Mouse (Mus musculus) G1E-ER4 (cell line): ENCODE data around the gene Egf. TPM values are rescaled to one million over a fixed set of nuclear protein-coding genes. Genes with fewer than 3 reads are reported as not detected.

Source experiments
- GATA1 ChIP-seq: IDR thresholded peaks from one replicate; pipeline ENCODE4 v1.8.0; 2012; ENCODE audit warnings: low read length, inconsistent platforms
- polyA plus RNA-seq: library from polyadenylated mRNA; stranded (reverse); fragments of >175 nt; gene quantifications from 2 replicates; pipeline ENCODE4 v1.2.3, GENCODE M21; 2012

The Egf gene
- polyA plus RNA-seq, 1 experiment, result 1.5 TPM

DNA sequence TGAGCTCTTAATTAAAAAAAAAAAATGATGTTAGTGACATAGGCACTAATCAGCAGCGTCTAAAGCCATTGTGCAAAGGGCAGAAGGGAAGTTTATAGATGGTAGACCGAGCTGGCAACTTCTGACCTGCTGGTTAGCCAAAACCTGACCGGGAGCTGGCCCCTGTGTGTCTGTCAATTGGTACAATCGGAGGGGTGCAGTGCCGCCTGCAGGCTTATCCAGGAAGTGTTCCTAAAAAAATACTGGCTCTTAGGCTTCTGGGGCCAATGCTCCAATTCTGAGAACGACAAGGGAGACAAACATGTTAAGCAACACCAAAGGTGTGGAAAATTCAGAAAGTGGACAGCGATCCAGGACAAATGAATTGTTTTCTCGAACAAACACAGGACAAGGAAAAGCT, 24.7 kb downstream of the Egf start:
- no peak for TF ChIP-seq GATA1

DNA sequence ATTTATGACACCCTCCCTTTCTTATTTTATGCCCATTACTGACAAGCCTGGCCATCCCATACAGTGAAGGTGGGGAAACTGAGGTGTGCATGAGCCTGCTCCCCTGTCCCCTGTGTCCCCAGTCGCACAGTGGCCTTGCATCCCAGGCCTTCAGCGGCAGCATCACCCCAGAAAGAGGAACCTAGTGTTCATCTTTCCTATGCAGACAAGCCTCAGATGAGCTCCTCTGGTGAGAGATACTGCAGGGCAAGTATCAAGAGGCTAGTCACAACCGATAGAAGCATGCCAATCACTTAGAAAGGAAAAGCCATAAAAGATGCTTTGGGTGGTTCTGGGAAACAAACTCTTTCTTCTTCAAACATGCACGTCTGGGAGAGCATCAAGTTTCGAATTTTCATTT, 25.2 kb downstream of the Egf start:
- TF ChIP-seq GATA1, result no peak

DNA sequence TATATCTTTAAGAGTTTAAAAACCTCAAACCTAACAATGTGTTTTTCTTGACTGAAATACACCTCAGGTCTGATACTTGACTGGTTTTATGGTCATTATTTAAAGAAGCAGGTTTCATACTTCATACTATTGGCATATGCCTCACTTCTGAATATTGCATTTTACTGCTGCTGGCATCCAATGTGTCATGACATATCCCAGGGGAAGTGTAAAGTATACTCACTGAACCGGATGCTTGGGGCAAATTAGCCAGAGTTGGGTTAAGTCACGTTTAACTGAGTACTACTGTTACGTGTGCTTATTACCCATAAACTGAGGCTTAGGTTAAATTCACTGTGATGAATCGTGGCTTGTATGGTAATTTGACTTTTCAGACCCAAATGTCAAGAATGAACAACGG, 29.5 kb downstream of the Egf start:
- TF ChIP-seq GATA1, result no peak

GRCm38 (mm10) chr3:129724961-129725501, 30.1 kb downstream of the Egf start:
- no peak for TF ChIP-seq GATA1

GRCm38 (mm10) chr3:129724505-129724904, 30.6 kb downstream of the Egf start:
- no peak for TF ChIP-seq GATA1

DNA sequence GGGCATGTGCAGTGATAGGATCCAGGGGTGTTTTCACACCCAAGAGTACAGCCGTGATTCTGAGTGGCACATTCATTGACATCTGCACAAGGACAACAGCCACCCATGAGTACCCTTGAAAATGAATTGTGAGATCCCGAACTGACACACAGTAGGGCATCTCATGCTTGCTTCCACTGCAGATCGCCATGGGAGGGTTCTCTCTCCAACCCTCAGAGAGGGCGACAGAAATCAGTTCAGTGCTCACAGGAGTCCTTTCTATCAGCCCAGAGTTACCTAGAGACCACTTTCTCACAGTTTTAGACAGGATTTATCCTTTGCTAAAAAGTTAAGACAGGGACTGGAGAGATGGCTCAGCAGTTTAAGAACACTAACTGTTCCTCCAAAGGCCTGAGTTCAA, 31.8 kb downstream of the Egf start:
- no peak for TF ChIP-seq GATA1

DNA sequence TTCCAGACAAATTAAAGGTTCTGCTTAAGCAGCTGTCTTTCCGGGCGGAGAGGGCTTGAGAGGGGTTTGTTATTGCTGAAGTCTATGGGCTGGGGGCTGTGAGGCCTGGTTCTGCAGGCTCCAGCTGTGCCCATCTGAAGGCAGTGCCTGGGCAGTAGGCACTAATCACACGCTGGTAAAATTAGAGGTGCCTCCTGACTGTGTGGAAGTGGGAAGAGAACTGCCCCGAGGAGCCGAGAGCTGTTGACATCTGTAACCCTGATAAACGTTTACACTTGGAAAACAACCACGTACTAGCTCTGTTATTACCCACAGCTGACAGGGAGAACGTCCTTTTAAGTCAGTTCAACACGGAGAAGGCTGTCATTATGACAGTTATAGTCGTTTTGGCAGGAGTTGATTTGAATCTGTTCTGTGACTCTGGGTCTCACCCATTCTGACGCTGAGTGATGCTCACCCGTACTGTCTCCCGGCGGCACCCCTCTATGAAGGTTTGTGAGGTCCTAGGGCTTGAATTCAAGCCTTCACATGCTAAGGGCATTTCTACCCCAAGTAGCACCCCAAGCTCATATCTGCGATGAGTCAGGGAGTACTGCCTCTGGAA, 40.5 kb downstream of the Egf start:
- no peak for TF ChIP-seq GATA1

GRCm38 (mm10) chr3:129708157-129708556, 47.0 kb downstream of the Egf start:
- no peak for TF ChIP-seq GATA1

DNA sequence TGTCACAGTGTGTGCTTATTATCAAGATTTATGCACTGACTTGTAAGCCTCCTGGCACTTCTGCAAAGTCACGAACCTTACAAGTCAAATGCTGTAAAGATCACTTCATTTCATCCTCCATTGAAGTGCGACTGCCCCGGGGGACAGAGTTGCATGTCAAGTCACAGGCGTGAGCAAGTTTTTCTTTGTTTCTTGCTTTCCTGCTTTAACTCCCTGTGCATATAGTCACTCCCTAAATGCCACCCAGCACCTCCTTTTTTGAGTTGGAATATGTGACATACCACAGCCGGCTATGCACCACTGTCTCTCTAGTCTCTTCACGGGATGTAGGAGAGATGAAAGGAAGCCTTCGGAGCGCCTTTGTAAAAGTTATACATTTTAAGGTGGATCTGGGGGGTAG, 56.2 kb downstream of the Egf start:
- TF ChIP-seq GATA1, result no peak

GRCm38 (mm10) chr3:129698365-129698764, 56.8 kb downstream of the Egf start:
- no peak for TF ChIP-seq GATA1

DNA sequence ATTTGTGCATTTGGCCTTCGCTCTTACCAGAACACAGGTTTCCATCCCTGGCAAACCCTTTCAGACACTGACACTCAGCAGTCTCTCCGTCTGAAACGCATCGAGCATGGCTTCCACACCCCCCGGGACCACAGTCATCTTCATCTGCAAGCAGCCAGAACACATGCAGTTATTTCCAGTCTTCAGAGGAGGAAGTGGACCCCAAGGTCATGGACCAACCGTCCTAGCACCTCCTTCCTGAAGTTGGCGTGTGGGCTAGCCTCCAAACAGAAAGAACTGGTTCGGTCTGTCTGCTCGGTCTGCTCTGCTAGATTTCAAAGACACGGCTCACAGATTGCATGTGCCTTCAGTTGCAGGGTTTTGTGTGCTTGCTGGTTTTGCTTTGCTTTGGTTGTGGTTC, 57.4 kb downstream of the Egf start:
- TF ChIP-seq GATA1, result no peak

DNA sequence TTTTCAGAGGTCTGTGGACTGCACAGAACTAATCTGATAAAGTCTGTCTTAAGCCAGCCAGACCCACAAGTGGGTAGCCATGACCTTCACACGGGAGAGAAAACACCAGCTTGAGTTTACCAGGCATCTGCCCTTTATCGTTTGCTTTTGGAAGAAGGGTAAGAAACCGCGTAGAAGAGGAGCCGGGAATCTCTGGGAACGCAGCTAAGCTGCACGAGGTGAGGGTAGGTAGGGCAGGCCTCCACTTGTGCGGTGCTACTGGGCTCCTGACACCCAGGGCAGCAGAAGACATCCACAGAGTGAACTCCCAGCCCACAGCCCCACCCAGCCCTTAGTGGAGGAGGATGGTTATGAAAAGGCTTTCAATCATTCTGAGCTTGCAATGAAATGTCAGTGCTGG, 59.2 kb downstream of the Egf start:
- TF ChIP-seq GATA1, result no peak

DNA sequence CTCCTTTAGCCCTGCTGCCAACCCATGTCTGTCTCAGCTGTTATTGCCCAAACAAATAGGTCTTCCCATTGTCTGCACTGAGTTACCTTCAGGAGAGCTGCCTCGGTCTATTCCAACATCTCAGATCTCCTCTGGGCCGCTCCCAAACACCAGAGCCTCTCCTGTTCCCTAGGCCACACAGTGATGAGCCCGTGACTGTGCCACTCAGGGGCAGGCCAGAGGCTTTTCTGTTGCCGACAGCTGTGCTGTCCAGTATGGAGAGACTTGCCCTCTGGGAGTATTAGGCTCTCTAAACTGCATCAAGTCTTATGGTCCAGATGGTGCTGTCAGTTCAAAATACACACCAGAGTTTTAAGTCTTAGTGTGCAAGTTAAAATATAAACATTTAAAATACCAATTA, 61.5 kb downstream of the Egf start:
- no peak for TF ChIP-seq GATA1

DNA sequence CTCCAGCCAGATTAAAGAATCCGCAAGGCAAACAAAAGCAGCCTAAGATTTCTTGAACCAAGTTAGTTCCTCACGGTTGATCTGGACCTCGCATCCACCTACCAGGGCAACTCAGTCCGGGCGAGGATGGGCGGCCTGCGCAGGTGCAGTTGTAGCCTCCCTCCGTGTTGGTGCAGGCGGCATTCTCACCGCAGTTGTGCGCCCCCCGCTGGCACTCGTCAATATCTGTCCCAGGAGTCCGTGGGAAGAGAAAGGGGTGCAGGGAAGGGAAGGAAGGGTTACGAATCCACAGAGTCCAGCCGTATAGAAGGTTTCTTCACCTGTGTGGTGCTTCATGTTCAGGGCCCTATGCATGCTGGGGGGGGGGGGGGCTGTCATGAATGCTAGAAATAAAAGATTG, 62.3 kb downstream of the Egf start:
- no peak for TF ChIP-seq GATA1

- no peak for TF ChIP-seq GATA1
Measured at GRCm38 (mm10) chr3:129687429-129687828, 67.7 kb downstream of the Egf start.

DNA sequence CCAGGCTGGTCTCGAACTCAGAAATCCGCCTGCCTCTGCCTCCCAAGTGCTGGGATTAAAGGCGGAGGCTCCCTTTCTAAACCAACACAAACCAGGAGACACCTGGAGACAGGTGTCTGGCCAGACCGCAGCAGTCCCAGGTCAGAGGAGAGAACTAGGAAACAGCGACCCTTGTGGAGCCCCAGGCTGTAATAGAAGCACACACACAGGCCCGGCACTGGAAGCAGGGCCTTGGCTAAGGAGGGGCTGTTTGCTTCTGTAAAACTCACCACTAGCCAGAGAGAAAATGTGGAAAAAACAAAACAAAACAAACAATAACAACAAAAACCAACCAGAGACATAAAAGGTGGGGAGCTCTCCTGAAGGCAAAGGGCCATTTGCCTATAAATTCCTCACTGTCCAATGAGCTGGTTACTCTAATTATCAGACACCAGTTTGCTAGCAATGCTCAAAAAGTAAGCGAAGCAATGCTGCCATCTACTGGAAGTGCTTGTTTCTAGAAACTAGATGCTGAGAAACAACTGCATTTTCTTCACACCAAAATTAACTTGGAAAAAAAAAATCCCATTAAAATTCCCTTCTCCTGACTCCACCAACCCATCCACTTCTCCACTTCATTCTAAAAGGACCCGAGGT, 68.3 kb downstream of the Egf start:
- no peak for TF ChIP-seq GATA1

- TF ChIP-seq GATA1, result no peak
Measured at GRCm38 (mm10) chr3:129686196-129686595, 68.9 kb downstream of the Egf start.

DNA sequence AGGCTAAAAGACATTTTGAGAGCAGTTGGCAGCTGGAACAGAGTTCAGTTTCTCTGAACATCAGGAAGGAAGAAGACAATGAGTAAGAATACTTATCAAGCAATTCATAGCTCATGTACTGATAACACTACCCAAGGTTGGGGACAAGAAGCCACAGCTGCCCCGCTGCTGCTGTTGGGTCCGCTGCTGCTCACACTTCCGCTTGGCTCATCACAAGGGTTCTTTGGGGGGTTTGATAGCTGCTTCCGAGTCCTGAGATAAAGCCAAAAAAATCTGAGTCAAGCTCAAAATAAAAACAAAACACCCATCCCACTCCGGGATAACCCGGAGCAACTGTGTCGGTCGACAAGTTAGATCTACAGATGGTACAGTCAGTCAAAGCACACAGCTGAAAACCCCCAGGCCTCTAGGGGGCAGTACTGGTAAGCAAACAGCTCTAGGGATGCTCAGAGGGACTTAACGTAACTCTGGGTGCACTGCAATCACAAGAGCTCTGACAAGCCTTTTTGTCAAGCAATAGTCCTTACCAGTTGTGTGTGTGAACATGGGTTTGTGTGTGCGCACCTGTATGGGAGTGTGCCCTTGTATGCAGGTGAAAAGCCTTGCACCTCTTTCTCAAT, 71.9 kb downstream of the Egf start:
- TF ChIP-seq GATA1, result no peak
